Mouse (Mus musculus) c-Kit-positive CD71-positive TER-119-positive erythroid progenitor cells, embryonic 14.5 days (primary cell): ENCODE data around the gene Depdc7.

Experiments used
- DNase-seq: peaks from one replicate; pipeline ENCODE4 v3.0.0-alpha.2; 2013; ENCODE audit warnings: low spot score

The Depdc7 gene

GRCm38 (mm10) chr2:104742741-104743064, at the start of gene Depdc7:
Gene Depdc7 (minus strand): TSS chr2:104742878.
- peak; percentile 85 for DNase-seq

GRCm38 (mm10) chr2:104774763-104775162, 32.1 kb upstream of the Depdc7 start:
- DNase-seq, result peak; percentile 23

- DNase-seq, result no peak
These were observed 26.0 kb upstream of the Depdc7 start for GRCm38 (mm10) chr2:104768697-104769096.

GRCm38 (mm10) chr2:104764018-104764417, 21.3 kb upstream of the Depdc7 start:
- DNase-seq, result no peak

GRCm38 (mm10) chr2:104763134-104763703, 20.5 kb upstream of the Depdc7 start:
- no peak for DNase-seq

GRCm38 (mm10) chr2:104750611-104751010, 7.9 kb upstream of the Depdc7 start:
- no peak for DNase-seq

- DNase-seq, result no peak
These were observed 6.0 kb upstream of the Depdc7 start for GRCm38 (mm10) chr2:104748652-104749183.

GRCm38 (mm10) chr2:104746251-104746650, 3.6 kb upstream of the Depdc7 start:
- DNase-seq, result peak; percentile 36

- DNase-seq, result no peak
These were observed 1.3 kb upstream of the Depdc7 start for GRCm38 (mm10) chr2:104743971-104744370.

GRCm38 (mm10) chr2:104743160-104743559, 482 bp upstream of the Depdc7 start:
- DNase-seq, result no peak

- no peak for DNase-seq
These were observed 560 bp downstream of the Depdc7 start for GRCm38 (mm10) chr2:104741896-104742740.

- DNase-seq, result no peak
These were observed 1.5 kb downstream of the Depdc7 start for GRCm38 (mm10) chr2:104741015-104741758.

GRCm38 (mm10) chr2:104740248-104740949, 2.3 kb downstream of the Depdc7 start:
- no peak for DNase-seq

- no peak for DNase-seq
These were observed 3.0 kb downstream of the Depdc7 start for GRCm38 (mm10) chr2:104739691-104740090.

GRCm38 (mm10) chr2:104736241-104736640, 6.4 kb downstream of the Depdc7 start:
- DNase-seq, result no peak

GRCm38 (mm10) chr2:104732562-104733256, 10.0 kb downstream of the Depdc7 start:
- DNase-seq, result no peak

GRCm38 (mm10) chr2:104732033-104732444, 10.6 kb downstream of the Depdc7 start:
- DNase-seq, result no peak

- no peak for DNase-seq
These were observed 15.3 kb downstream of the Depdc7 start for GRCm38 (mm10) chr2:104727369-104727768.

GRCm38 (mm10) chr2:104722021-104722420, 20.7 kb downstream of the Depdc7 start:
- DNase-seq, result no peak

- DNase-seq, result no peak
These were observed 24.9 kb downstream of the Depdc7 start for GRCm38 (mm10) chr2:104717827-104718226.

- DNase-seq, result no peak
These were observed 25.4 kb downstream of the Depdc7 start for GRCm38 (mm10) chr2:104717231-104717735.
